In genomic region chr9:37656931-37657481, GRCm38 (mm10) we compare ENCODE assay signal across 8 mouse cellular contexts. TPM values are rescaled to one million over a fixed set of nuclear protein-coding genes. Genes with fewer than 3 reads are reported as not detected.
A peak's percentile ranks its signal among the peaks of the same experiment; 100 is the strongest.
DNase-seq lines count a peak whose midpoint lies in the region; ATAC-seq lines count a peak whose summit lies in the region.

Gene Tbrg1, minus strand, starts transcription at chr9:37657312.

- peak; percentile 91 for ATAC-seq in hindbrain, embryonic 15.5 days (ENCODE audit: low FRiP score, low read depth)

- H3K4me2 ChIP-seq in hindbrain, embryonic 15.5 days = peak within 1 kb of the TSS; percentile 77

- H3K4me3 ChIP-seq in hindbrain, embryonic 15.5 days = peak within 1 kb of the TSS; percentile 93

- H3K9me3 ChIP-seq in hindbrain, embryonic 15.5 days = no peaks in the 10 kb centered on the region

- H3K27me3 ChIP-seq in hindbrain, embryonic 15.5 days = no peaks in the 10 kb centered on the region

- H3K9ac ChIP-seq in hindbrain, embryonic 15.5 days = peak within 1 kb of the TSS; percentile 75

- peaks cover 23% of the 10 kb centered on the region for H3K36me3 ChIP-seq in hindbrain, embryonic 15.5 days

- H3K4me1 ChIP-seq in hindbrain, embryonic 15.5 days (replicated peaks) = peaks cover 13% of the 10 kb centered on the region

- peak; percentile 99 for DNase-seq in R1 (ENCODE audit: low read depth, low spot score)
- DNase-seq in cerebellum, postnatal 36 days = peak; percentile 71 to 76
- DNase-seq in frontal cortex, postnatal 36 days (ENCODE audit: low spot score in 2 of 2) = peak; percentile 82 to 84
- peak; percentile 58 for DNase-seq in left cerebral cortex, adult 11 months (ENCODE audit: low spot score)
- DNase-seq in lung, postnatal 4 days = peak; percentile 89 to 91
- peak; percentile 60 for DNase-seq in retina, postnatal 7 days (ENCODE audit: low read depth, low spot score)
- DNase-seq in urinary bladder, postnatal 10 days (ENCODE audit: low spot score) = peak; percentile 44

- under 1% methylated on average over 36 of the region's 36 CpGs for WGBS in hindbrain, embryonic 15.5 days

- H3K27ac ChIP-seq in hindbrain, embryonic 15.5 days (replicated peaks) = peak within 1 kb of the TSS; percentile 81

RNA-seq across cellular contexts. Expression of gene Tbrg1, which starts in this region (rescaled TPM):
- 86.4 and 88.3 TPM in 2 replicates for polyA plus RNA-seq in hindbrain, embryonic 15.5 days (2015; fragmentation: Nextera tagmentation; extraction: Ambion mirVana)

Comparison
In these comparisons a context has a peak if more than half of its experiments do, and no peak if none do; other contexts are left out.
1. Peak in every context shown above with its lines: DNase-seq, ATAC-seq, H3K4me3 ChIP-seq and H3K27ac ChIP-seq.
2. DNase-seq: peak in every context shown above with its lines; median percentile 99 in R1; 90 in lung, postnatal 4 days; 83 in frontal cortex, postnatal 36 days; 74 in cerebellum, postnatal 36 days; 60 in retina, postnatal 7 days; 58 in left cerebral cortex, adult 11 months; 44 in urinary bladder, postnatal 10 days.